ENCODE assay signal across 8 mouse cellular contexts in the genomic region with DNA sequence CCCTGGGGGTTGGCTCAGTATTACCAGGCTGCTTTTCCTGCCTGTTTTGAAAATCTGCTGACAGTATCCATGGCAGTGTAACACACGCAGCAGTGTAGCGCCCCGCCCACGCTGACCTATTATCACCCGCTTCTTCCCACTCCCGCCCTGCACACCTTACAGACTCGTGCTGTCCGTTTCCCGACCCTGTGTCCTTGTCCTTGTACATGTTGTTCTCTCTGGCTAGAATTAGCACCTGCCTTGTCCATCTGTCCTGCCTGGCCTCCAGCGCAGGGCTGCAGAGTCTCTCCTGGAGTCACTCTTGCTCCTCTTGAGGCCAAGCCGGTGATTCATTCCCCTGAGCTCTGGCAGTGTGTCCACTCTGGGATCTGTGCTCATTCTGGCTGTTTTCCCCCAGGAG. TPM values are rescaled to one million over a fixed set of nuclear protein-coding genes. Genes with fewer than 3 reads are reported as not detected.
DNase-seq lines count a peak whose midpoint lies in the region; ATAC-seq and TF ChIP-seq lines count a peak whose summit lies in the region.

No protein-coding gene starts in this region.

- DNase-seq in adipocyte (ENCODE audit: low spot score): peak; percentile 51
- peak; percentile 62 for DNase-seq in heart, postnatal 4 days
- no peak for DNase-seq in retina, postnatal 1 day
- no peak for DNase-seq in T-cell, adult 2 months (ENCODE audit: low spot score)
- DNase-seq in left cerebral cortex, adult 9 months (ENCODE audit: low spot score in 2 of 2): no peak

- H3K9me3 ChIP-seq in E14TG2a.4 (ENCODE audit: low read length): no peaks in the 10 kb centered on the region
- H3K9me3 ChIP-seq in erythroblast, embryonic 14.5 days (ENCODE audit: control insufficient read depth, low read length): no peaks in the 10 kb centered on the region
- no peaks in the 10 kb centered on the region for H3K9me3 ChIP-seq in liver, embryonic 16.5 days (replicated peaks; ENCODE audit: control insufficient read depth, low read length)

- TF ChIP-seq CTCF in E14TG2a.4 (conservative IDR thresholded peaks at IDR 0.05; ENCODE audit: low read length): no peak

- no peaks in the 10 kb centered on the region for H3K27me3 ChIP-seq in E14TG2a.4 (ENCODE audit: insufficient read depth, low read length)
- H3K27me3 ChIP-seq in erythroblast, embryonic 14.5 days (ENCODE audit: control insufficient read depth): no peaks in the 10 kb centered on the region
- no peaks in the 10 kb centered on the region for H3K27me3 ChIP-seq in liver, embryonic 16.5 days (ENCODE audit: control insufficient read depth, insufficient read depth, low read depth, low read length)

- peaks cover 5% of the 10 kb centered on the region; the same call in 1 of the 2 replicates for H3K36me3 ChIP-seq in E14TG2a.4 (ENCODE audit: insufficient read depth, low read length)
- H3K36me3 ChIP-seq in erythroblast, embryonic 14.5 days (ENCODE audit: control insufficient read depth): peaks cover 7% of the 10 kb centered on the region
- no peaks in the 10 kb centered on the region for H3K36me3 ChIP-seq in liver, embryonic 16.5 days (ENCODE audit: control insufficient read depth, insufficient read depth)

- peak overlapping the region; percentile 43 for H3K4me2 ChIP-seq in liver, embryonic 16.5 days (ENCODE audit: low read depth, low read length)

- peak; percentile 84 for ATAC-seq in liver, embryonic 16.5 days (ENCODE audit: low read depth)

- H3K4me3 ChIP-seq in E14TG2a.4 (replicated peaks; ENCODE audit: low read length): peak overlapping the region; percentile 58
- H3K4me3 ChIP-seq in erythroblast, embryonic 14.5 days (replicated peaks): peak overlapping the region; percentile 39
- no peak overlapping the region for H3K4me3 ChIP-seq in liver, embryonic 16.5 days (ENCODE audit: low read depth, low read length)

- H3K9ac ChIP-seq in liver, embryonic 16.5 days (ENCODE audit: low read depth, low read length): peak overlapping the region; percentile 9; the same call in 1 of the 2 replicates

- WGBS in liver, embryonic 16.5 days (ENCODE audit: insufficient replicate concordance): 28% methylated on average over 11 of the region's 11 CpGs

- H3K4me1 ChIP-seq in E14TG2a.4 (replicated peaks; ENCODE audit: low read depth, low read length): peaks cover 69% of the 10 kb centered on the region
- H3K4me1 ChIP-seq in erythroblast, embryonic 14.5 days (ENCODE audit: control insufficient read depth): peaks cover 62% of the 10 kb centered on the region
- H3K4me1 ChIP-seq in liver, embryonic 16.5 days (ENCODE audit: control insufficient read depth, low read depth, low read length): peaks cover 36% of the 10 kb centered on the region

- H3K27ac ChIP-seq in liver, embryonic 16.5 days (ENCODE audit: low read length): peak overlapping the region; percentile 84

RNA-seq across cellular contexts. Expression of a gene that starts 5.5 kb away (rescaled TPM):
- polyA plus RNA-seq in erythroblast, embryonic 14.5 days (2012): 1.9 and 2.4 TPM in 2 replicates
- 100 to 1,000 TPM; 478 to 526 TPM for total RNA-seq in heart, postnatal 4 days (2021)
- polyA plus RNA-seq in liver, embryonic 16.5 days (2015; fragmentation: Nextera tagmentation; extraction: Ambion mirVana): 23.1 and 23.8 TPM in 2 replicates

RNA-seq across cellular contexts. Expression of a gene that starts 15.0 kb away (rescaled TPM):
- 1.5 and 1.6 TPM in 2 replicates for polyA plus RNA-seq in erythroblast, embryonic 14.5 days (2012)
- 10 to 100 TPM; 77.2 to 87.1 TPM for total RNA-seq in heart, postnatal 4 days (2021)
- polyA plus RNA-seq in liver, embryonic 16.5 days (2015; fragmentation: Nextera tagmentation; extraction: Ambion mirVana): 83.5 and 93.1 TPM in 2 replicates

RNA-seq across cellular contexts. Expression of a gene that starts 22.0 kb away (rescaled TPM):
- not detected in 2 replicates for polyA plus RNA-seq in erythroblast, embryonic 14.5 days (2012)
- total RNA-seq in heart, postnatal 4 days (2021): not detected
- polyA plus RNA-seq in liver, embryonic 16.5 days (2015; fragmentation: Nextera tagmentation; extraction: Ambion mirVana): not detected in 2 replicates

RNA-seq across cellular contexts. Expression of a gene that starts 56.9 kb away (rescaled TPM):
- polyA plus RNA-seq in erythroblast, embryonic 14.5 days (2012): 0.92 and 1.4 TPM in 2 replicates
- total RNA-seq in heart, postnatal 4 days (2021): 10 to 100 TPM; 13.0 to 14.7 TPM
- 92.8 and 104 TPM in 2 replicates for polyA plus RNA-seq in liver, embryonic 16.5 days (2015; fragmentation: Nextera tagmentation; extraction: Ambion mirVana)

Comparison
In these comparisons a context has a peak if more than half of its experiments do, and no peak if none do; other contexts are left out.
1. DNase-seq: peak in adipocyte (single experiment) and heart, postnatal 4 days (single experiment); none in retina, postnatal 1 day (single experiment), T-cell, adult 2 months (single experiment) and left cerebral cortex, adult 9 months (0 of 2).
2. RNA of a gene that starts 15.0 kb away (polyA plus RNA-seq): 83.5 to 93.1 TPM in liver, embryonic 16.5 days; 1.5 to 1.6 TPM in erythroblast, embryonic 14.5 days; every median in the first group is over 10 times any median in the second.